Mouse (Mus musculus): ENCODE measurements around the gene Cdh22.

Cdh22 gene

DNA sequence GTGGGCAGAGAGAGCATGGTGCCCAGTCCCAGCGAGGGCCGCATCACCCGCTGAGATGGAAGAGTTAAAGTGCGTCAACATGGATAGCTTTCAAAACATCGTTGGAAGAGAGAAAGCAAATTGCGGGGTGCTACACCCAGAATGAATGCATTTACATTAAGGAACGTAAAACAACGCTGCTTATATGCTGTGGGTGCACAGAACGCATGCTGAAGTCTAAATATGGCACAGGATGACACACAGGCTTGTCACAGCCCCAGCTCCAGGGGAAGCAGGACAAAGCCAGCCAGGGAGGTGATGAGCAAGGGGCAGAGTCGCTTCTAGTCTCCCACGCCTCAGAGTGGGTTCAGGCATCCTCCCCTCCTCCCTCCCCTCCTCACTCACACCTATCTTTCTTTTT is 27.0 kb downstream of the Cdh22 start:
- no peak for DNase-seq (ENCODE audit: low spot score in 2 of 2)

GRCm38 (mm10) chr2:165207086-165207485 is 27.6 kb downstream of the Cdh22 start:
- DNase-seq (ENCODE audit: low spot score in 2 of 2): no peak

- no peak for DNase-seq (ENCODE audit: low spot score in 2 of 2)
Measured at GRCm38 (mm10) chr2:165205486-165205885, 29.2 kb downstream of the Cdh22 start.

DNA sequence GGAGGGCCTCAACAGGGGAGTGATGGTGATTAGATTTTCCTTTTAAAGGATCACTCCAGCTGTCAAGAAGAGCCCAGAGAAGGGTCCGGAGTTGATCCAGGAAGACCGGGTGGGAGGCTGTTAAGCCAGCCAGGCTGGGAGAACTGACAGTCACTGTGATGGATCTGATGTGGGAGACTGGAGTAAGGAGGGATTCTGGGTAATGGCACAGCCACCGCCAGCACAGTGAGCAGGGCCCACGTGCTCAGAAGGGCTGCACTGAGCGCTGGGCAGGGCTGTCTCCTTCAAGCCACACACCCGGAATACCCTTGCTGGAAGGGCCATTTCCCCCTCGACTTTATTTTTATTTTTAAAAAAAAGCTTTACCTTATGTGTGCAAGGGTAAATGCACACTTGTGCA is 29.7 kb downstream of the Cdh22 start:
- DNase-seq (ENCODE audit: low spot score in 2 of 2): no peak

DNA sequence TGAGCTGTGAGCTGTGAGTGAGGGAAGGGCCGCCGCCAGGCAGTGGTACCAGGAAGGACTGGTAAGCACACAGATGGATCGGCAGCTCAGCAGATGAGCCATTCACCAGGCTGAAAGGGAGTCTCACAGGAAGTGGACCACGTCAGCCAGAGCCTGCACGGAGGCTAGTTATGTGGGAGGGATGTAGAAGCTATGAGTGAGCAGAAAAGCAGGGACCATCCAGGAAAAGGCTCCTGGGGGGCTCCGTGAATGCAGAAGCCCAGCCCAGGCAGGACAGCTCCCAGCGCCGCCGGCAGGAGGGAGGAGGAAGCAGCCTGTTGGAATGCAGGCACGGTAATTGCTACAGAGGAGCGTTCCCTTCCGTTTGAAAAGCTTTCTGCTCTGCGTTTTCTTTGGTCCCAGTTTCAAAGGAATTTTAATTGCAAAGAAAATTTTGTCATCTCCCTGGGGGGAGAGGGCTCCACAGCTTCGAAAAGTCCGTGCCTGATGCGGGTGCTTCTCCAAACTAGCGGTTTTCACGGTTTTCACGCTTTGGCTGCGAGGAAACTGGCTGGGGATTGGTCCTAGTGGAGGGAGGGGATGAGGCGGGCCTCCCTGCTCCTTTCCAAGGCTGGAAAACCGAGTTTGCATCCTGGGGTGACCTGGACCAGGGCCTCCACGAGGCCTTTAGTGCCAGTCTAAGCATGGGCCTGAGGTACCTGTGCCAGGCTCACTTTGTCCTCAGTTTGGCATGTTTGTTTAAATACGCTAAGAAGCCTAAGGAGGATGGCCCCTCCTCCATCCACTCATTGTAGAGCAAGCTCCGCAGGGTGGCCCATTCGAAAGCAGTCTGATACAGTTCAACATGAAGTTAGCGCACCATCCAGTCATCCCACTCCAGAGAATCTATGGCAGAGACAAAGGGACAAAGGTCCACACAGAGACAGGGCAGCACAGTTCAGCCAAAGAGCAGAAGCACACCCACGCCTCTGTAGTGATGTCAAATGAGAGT is 32.6 kb downstream of the Cdh22 start:
- peak in 1 of 2 experiments; percentile 42 for DNase-seq (ENCODE audit: low spot score in 2 of 2)

GRCm38 (mm10) chr2:165197546-165197945 is 37.1 kb downstream of the Cdh22 start:
- DNase-seq (ENCODE audit: low spot score in 2 of 2): no peak

GRCm38 (mm10) chr2:165195411-165196182 is 39.1 kb downstream of the Cdh22 start:
- peak; percentile 55 to 70 for DNase-seq (ENCODE audit: low spot score in 2 of 2)

DNA sequence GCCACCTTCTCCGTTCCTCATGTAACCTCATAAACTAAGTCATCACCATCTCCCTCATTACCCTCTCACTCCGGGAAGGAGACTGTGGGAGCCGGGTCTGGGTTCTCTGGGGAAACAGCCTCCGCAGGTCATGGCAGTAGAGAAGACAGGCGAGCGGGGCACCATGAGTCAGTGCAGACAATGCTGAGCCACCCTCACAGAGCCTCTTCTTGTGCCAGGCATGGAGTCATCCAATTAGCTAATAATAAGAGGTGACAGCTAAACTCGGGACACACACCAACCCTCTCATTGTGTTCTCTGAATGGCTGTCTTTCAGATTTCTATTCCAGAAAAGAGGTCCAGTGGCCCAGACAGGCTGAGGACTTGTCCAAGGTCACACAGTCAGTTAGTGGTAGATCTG is 43.2 kb downstream of the Cdh22 start:
- DNase-seq (ENCODE audit: low spot score in 2 of 2): no peak

DNA sequence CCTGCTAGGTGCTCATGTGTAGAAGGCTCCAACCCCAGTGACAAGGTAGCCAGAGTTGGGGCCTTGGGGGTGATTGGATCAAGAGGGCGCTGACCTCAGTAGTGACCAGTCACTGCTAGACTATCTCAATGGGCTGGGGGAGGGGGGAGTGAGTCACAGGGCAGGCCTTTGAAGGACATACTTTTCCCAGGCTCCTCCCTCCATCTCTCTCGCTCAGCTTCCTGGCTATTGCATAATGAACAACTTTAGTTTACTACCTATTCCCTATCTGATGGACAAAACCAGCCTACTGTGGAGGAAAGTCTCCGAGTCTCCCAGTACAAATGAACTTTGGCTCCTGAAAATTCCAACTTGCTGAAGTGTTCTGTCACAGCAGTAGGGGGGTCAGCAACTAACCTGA is 45.1 kb downstream of the Cdh22 start:
- DNase-seq (ENCODE audit: low spot score in 2 of 2): no peak

DNA sequence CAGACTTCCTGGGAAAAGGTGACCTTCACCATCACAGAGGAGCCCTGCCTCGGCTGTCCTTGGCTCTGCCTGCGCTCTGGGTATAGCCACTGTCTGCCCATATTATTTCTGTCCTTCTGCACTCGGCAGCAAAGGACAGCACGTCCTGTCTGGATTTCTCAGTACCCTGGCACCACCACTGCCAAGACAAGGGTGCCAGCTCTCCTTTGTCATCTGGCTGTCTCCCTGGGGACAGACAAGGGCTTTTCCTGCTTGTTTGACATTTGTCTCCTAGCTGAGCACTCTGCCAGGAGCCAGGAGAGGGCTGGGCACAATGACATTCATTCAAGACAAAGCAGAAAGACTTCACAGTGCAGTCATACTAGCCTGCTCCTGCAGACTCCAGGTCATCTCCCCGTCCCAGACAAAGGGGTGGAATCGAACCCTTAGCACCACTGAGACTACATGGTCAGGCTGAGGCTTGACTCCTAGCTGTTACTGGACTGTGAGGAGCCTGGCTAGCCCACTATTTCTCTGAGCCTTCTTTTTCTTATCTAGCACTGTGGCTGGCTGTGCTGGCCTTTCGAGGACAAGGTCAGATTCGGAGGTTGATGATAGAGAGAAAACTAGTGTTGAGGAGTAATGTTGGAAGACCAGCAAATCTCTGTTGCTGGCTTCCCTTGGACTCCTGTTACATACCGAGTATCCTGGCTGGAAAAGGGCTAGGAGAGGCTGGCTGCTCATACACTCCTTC is 46.8 kb downstream of the Cdh22 start:
- DNase-seq (ENCODE audit: low spot score in 2 of 2): no peak

DNA sequence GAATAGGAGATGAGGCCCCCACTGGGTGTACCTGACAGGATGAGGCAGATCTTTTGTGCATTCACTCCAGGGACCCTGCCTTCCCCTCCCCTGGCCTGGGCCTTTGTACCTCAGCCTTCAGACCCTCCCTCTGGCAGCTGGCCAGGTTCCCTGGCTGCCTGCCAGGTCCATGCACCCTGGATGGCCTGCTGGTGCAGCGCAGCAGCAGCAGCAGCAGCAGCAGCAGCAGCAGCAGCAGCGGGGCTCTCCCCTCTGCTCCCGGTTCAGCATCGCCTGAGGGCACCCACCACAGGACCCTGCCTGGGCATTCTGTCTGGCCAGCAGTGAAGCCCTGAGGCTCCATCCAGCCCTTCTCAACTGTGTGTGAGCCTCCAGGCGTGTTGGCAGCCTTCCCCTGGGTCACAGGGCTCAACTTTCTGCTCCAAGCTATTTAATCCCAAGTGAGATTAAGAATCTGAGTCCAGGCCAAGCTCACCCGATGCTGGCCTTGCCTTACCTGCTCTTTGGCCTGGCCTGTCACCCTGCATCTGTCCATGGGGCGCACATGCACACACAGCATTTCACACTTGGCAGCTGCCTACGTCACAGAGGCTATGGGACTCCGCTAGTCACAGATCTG is 50.5 kb downstream of the Cdh22 start:
- no peak for DNase-seq (ENCODE audit: low spot score in 2 of 2)

DNA sequence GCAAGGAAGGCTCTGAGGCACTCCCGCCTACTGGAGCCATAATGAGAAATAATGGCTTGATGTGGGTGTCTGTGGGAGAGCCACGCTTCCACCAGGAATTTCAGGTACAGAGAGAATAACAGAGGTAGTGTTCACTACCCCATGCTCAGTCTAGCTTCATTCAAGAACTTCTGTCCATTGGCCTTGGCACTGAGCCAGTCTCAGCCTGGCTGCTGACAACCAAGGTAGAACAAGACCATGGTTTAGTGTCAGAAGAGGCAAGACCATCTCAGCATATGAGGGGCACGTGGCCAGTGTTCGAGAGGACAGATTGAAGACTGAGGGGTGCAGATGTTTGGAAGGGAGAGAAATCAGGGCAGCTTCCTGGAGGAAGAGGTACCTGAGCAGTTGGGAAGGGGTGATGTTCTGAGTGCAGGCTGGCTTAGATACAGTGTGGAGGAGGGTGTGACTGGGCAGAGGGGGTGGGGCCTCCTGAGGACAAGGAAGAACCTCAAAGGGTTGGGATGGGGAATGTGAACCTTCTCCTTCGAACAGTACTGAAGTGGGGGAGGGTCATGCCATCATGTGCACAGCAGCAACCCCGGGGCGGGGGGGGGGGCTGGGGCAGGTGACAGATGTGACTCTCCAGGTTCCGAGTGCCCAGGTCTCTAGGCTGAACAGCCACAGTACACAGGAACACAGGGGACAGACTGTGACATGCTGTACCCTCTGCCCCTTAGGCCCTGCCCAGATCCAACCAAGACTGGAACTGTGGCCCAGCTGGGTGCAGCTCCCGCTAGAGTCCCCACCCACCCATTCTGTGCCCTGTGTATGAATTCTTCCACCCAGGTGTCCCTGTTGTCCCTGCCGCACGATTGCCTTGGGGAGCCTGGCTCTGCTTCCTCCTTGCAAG is 52.3 kb downstream of the Cdh22 start:
- no peak for DNase-seq (ENCODE audit: low spot score in 2 of 2)

- DNase-seq (ENCODE audit: low spot score in 2 of 2): no peak
Measured at GRCm38 (mm10) chr2:165179231-165179630, 55.4 kb downstream of the Cdh22 start.

GRCm38 (mm10) chr2:165176965-165177364 is 57.7 kb downstream of the Cdh22 start:
- DNase-seq (ENCODE audit: low spot score in 2 of 2): no peak

DNA sequence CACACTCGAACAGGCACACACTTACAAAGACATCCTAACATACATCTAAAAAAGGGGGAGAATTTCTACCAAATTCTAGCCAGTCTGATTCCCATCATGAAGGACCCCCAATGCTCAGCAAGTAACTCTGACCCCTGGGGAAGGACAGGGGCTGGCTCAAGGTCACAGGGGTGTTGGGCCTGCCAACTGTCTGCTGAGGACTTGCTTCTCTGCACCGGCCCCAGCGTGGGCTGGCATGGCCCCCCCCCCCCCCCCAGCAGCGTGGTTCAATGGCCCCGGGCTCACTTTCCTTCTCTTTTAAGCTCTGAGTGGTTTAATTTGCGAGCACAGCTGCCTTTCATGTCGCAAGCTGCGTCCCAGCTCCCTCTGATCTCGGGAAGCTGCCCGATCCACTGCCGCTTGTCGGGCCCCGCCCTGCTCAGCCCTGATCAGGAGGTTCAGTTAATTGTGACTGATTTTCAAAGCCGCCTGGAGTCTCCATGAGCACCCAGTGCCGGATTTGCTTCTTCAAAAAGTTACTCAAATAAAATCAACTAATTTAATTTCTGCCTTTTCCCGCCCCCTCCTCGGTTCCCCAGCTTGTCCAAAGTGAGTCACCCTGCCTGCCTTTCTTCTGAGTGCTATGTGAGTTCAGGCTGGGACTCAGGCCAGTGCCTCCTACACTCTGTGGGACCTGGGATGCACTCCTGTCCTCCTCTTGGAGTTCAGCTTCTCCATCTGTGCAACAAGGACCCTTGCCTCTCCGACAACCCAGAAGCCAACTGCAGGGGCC is 67.8 kb downstream of the Cdh22 start:
- no peak for DNase-seq (ENCODE audit: low spot score in 2 of 2)

- no peak for DNase-seq (ENCODE audit: low spot score in 2 of 2)
Measured at GRCm38 (mm10) chr2:165162221-165162620, 72.4 kb downstream of the Cdh22 start.

- DNase-seq (ENCODE audit: low spot score in 2 of 2): no peak
Measured at GRCm38 (mm10) chr2:165160466-165160865, 74.2 kb downstream of the Cdh22 start.

DNA sequence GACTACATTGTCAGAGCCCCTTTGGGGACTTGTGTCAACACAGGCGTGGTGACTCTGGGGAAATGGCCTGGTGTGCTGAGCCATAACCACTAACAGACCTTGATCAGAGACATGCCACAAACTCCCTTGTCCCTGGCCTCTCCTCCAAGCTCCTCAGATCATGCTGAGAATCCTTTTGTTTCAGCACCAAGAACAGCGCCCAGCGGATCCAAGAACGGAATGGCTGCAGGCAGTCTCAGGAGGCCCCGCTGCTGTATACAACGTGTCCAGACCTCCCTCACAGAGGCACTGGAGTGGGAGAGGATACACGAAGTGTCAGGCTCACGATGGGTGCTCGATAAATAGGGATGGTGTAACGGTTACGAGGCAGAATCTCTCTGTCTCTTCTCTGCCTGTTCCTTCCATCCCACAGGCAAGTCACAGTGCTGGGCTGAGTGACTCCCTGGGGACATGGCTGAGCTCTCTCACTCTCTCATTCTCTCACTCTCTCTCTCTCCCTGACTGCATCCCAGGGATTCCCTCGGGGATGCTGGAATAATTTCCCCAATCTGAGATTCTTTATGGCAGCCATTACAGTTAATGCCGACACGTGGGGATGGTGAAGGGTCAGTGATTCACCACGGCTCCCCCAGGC is 75.5 kb downstream of the Cdh22 start:
- no peak for DNase-seq (ENCODE audit: low spot score in 2 of 2)

GRCm38 (mm10) chr2:165158317-165158716 is 76.3 kb downstream of the Cdh22 start:
- no peak for DNase-seq (ENCODE audit: low spot score in 2 of 2)
